Mouse (Mus musculus): ENCODE measurements at regions not wholly inside any gene's neighbourhood (a gene's known extent, or its start where the extent isn't known, plus 50 kb on each side); places are given as distances from the start of the nearest gene placed in this dataset.

GRCm38 (mm10) chr15:93921457-93922234 is 326.0 kb upstream of the Prickle1 start:
- Histone ChIP-seq H3K4me3 (no peak overlapping the region), H3K9ac (no peak overlapping the region), H3K9me3 (replicated peaks) (no peaks in the 10 kb centered on the region), H3K36me3 (no peaks in the 10 kb centered on the region), H3K27me3 (replicated peaks) (no peaks in the 10 kb centered on the region), H3K4me1 (replicated peaks) (peaks cover 28% of the 10 kb centered on the region), H3K4me2 (no peak overlapping the region), H3K27ac (ENCODE audit: poor library complexity, severe bottlenecking) (peak overlapping the region; percentile 17; the same call in 1 of the 2 replicates)
- no peak for ATAC-seq (ENCODE audit: insufficient number of reproducible peaks, low FRiP score)
- WGBS = 62% methylated on average over 6 of the region's 6 CpGs

- Histone ChIP-seq H3K4me3 (no peak overlapping the region), H3K9ac (no peak overlapping the region), H3K27ac (ENCODE audit: poor library complexity, severe bottlenecking) (no peak overlapping the region), H3K9me3 (replicated peaks) (no peaks in the 10 kb centered on the region), H3K27me3 (replicated peaks) (no peaks in the 10 kb centered on the region), H3K4me2 (no peak overlapping the region), H3K36me3 (no peaks in the 10 kb centered on the region), H3K4me1 (replicated peaks) (peaks cover 33% of the 10 kb centered on the region)
- 76% methylated on average over 5 of the region's 5 CpGs for WGBS
- no peak for ATAC-seq (ENCODE audit: insufficient number of reproducible peaks, low FRiP score)
These were observed 325.3 kb upstream of the Prickle1 start for GRCm38 (mm10) chr15:93920996-93921395.

GRCm38 (mm10) chr15:93919577-93919976 is 323.9 kb upstream of the Prickle1 start:
- Histone ChIP-seq H3K4me2 (no peak overlapping the region), H3K27ac (ENCODE audit: poor library complexity, severe bottlenecking) (no peak overlapping the region), H3K9me3 (replicated peaks) (peaks cover 2% of the 10 kb centered on the region; the same call in 1 of the 2 replicates), H3K4me1 (replicated peaks) (peaks cover 33% of the 10 kb centered on the region), H3K36me3 (no peaks in the 10 kb centered on the region), H3K9ac (no peak overlapping the region), H3K27me3 (replicated peaks) (no peaks in the 10 kb centered on the region), H3K4me3 (no peak overlapping the region)
- 84% methylated on average over 6 of the region's 6 CpGs for WGBS
- ATAC-seq (ENCODE audit: insufficient number of reproducible peaks, low FRiP score) = no peak

- H3K4me2 ChIP-seq = peak overlapping the region; percentile 52
- WGBS = 26% methylated on average over 3 of the region's 3 CpGs
These were observed 321.2 kb upstream of the Prickle1 start for GRCm38 (mm10) chr15:93916856-93917255.

GRCm38 (mm10) chr15:93913462-93913861 is 317.8 kb upstream of the Prickle1 start:
- Histone ChIP-seq H3K9me3 (replicated peaks) (peaks cover 2% of the 10 kb centered on the region; the same call in 1 of the 2 replicates), H3K36me3 (no peaks in the 10 kb centered on the region), H3K27me3 (replicated peaks) (no peaks in the 10 kb centered on the region), H3K4me3 (no peak overlapping the region), H3K4me1 (replicated peaks) (peaks cover 34% of the 10 kb centered on the region), H3K27ac (ENCODE audit: poor library complexity, severe bottlenecking) (no peak overlapping the region), H3K4me2 (no peak overlapping the region), H3K9ac (no peak overlapping the region)
- 64% methylated on average over 5 of the region's 5 CpGs for WGBS
- ATAC-seq (ENCODE audit: insufficient number of reproducible peaks, low FRiP score) = no peak

More at GRCm38 (mm10) chr15:93916856-93917255, 321.2 kb upstream of the Prickle1 start:
- no peak overlapping the region for H3K9ac ChIP-seq
- H3K36me3 ChIP-seq = no peaks in the 10 kb centered on the region
- H3K4me3 ChIP-seq = 0 out of 2 replicates have a peak overlapping the region, but pooled peaks have one; percentile 7
- peak overlapping the region; percentile 39 for H3K27ac ChIP-seq (ENCODE audit: poor library complexity, severe bottlenecking)
- H3K4me1 ChIP-seq (replicated peaks) = peaks cover 43% of the 10 kb centered on the region
- peaks cover 2% of the 10 kb centered on the region; the same call in 1 of the 2 replicates for H3K9me3 ChIP-seq (replicated peaks)
- H3K27me3 ChIP-seq (replicated peaks) = no peaks in the 10 kb centered on the region
- ATAC-seq (ENCODE audit: insufficient number of reproducible peaks, low FRiP score) = no peak

- 47% methylated on average over 7 of the region's 7 CpGs for WGBS
These were observed 317.4 kb upstream of the Prickle1 start for GRCm38 (mm10) chr15:93913041-93913440.

GRCm38 (mm10) chr15:93910981-93911431 is 315.3 kb upstream of the Prickle1 start:
- Histone ChIP-seq H3K27me3 (replicated peaks) (no peaks in the 10 kb centered on the region), H3K27ac (ENCODE audit: poor library complexity, severe bottlenecking) (no peak overlapping the region), H3K9ac (no peak overlapping the region), H3K36me3 (no peaks in the 10 kb centered on the region), H3K4me3 (no peak overlapping the region), H3K9me3 (replicated peaks) (peaks cover 2% of the 10 kb centered on the region; the same call in 1 of the 2 replicates), H3K4me2 (no peak overlapping the region), H3K4me1 (replicated peaks) (peaks cover 16% of the 10 kb centered on the region)
- ATAC-seq (ENCODE audit: insufficient number of reproducible peaks, low FRiP score) = no peak
- WGBS = 64% methylated on average over 11 of the region's 11 CpGs

More at GRCm38 (mm10) chr15:93913041-93913440, 317.4 kb upstream of the Prickle1 start:
- no peak overlapping the region for H3K27ac ChIP-seq (ENCODE audit: poor library complexity, severe bottlenecking)
- H3K27me3 ChIP-seq (replicated peaks) = no peaks in the 10 kb centered on the region
- no peak overlapping the region for H3K9ac ChIP-seq
- H3K4me3 ChIP-seq = no peak overlapping the region
- peaks cover 2% of the 10 kb centered on the region; the same call in 1 of the 2 replicates for H3K9me3 ChIP-seq (replicated peaks)
- no peak for ATAC-seq (ENCODE audit: insufficient number of reproducible peaks, low FRiP score)
- no peaks in the 10 kb centered on the region for H3K36me3 ChIP-seq
- peaks cover 32% of the 10 kb centered on the region for H3K4me1 ChIP-seq (replicated peaks)
- H3K4me2 ChIP-seq = no peak overlapping the region

- H3K27ac ChIP-seq (ENCODE audit: poor library complexity, severe bottlenecking) = no peak overlapping the region
- H3K36me3 ChIP-seq = no peaks in the 10 kb centered on the region
- H3K9ac ChIP-seq = no peak overlapping the region
- H3K4me1 ChIP-seq (replicated peaks) = peaks cover 16% of the 10 kb centered on the region
- no peaks in the 10 kb centered on the region for H3K9me3 ChIP-seq (replicated peaks)
- H3K4me2 ChIP-seq = no peak overlapping the region
- 78% methylated on average over 3 of the region's 3 CpGs for WGBS
- ATAC-seq (ENCODE audit: insufficient number of reproducible peaks, low FRiP score) = no peak
- no peak overlapping the region for H3K4me3 ChIP-seq
- H3K27me3 ChIP-seq (replicated peaks) = no peaks in the 10 kb centered on the region
These were observed 314.5 kb upstream of the Prickle1 start for GRCm38 (mm10) chr15:93910158-93910557.

GRCm38 (mm10) chr15:93903671-93904603 is 308.2 kb upstream of the Prickle1 start:
- H3K36me3 ChIP-seq = no peaks in the 10 kb centered on the region
- no peaks in the 10 kb centered on the region for H3K4me1 ChIP-seq (replicated peaks)
- no peak overlapping the region for H3K4me2 ChIP-seq
- ATAC-seq (ENCODE audit: insufficient number of reproducible peaks, low FRiP score) = no peak
- H3K9ac ChIP-seq = no peak overlapping the region
- WGBS = 84% methylated on average over 18 of the region's 18 CpGs
- H3K9me3 ChIP-seq (replicated peaks) = no peaks in the 10 kb centered on the region
- H3K27me3 ChIP-seq (replicated peaks) = no peaks in the 10 kb centered on the region
- H3K4me3 ChIP-seq = no peak overlapping the region
- H3K27ac ChIP-seq (ENCODE audit: poor library complexity, severe bottlenecking) = no peak overlapping the region

GRCm38 (mm10) chr15:93882826-93883225 is 287.1 kb upstream of the Prickle1 start:
- H3K9me3 ChIP-seq (replicated peaks) = no peaks in the 10 kb centered on the region
- H3K4me1 ChIP-seq (replicated peaks) = no peaks in the 10 kb centered on the region
- 85% methylated on average over 8 of the region's 8 CpGs for WGBS
- no peak overlapping the region for H3K4me3 ChIP-seq
- H3K9ac ChIP-seq = no peak overlapping the region
- no peaks in the 10 kb centered on the region for H3K36me3 ChIP-seq
- H3K27ac ChIP-seq (ENCODE audit: poor library complexity, severe bottlenecking) = no peak overlapping the region
- ATAC-seq (ENCODE audit: insufficient number of reproducible peaks, low FRiP score) = no peak
- no peak overlapping the region for H3K4me2 ChIP-seq
- H3K27me3 ChIP-seq (replicated peaks) = no peaks in the 10 kb centered on the region

GRCm38 (mm10) chr15:93881276-93881675 is 285.6 kb upstream of the Prickle1 start:
- no peaks in the 10 kb centered on the region for H3K27me3 ChIP-seq (replicated peaks)
- H3K36me3 ChIP-seq = no peaks in the 10 kb centered on the region
- no peak overlapping the region for H3K9ac ChIP-seq
- no peak for ATAC-seq (ENCODE audit: insufficient number of reproducible peaks, low FRiP score)
- H3K27ac ChIP-seq (ENCODE audit: poor library complexity, severe bottlenecking) = no peak overlapping the region
- no peaks in the 10 kb centered on the region for H3K4me1 ChIP-seq (replicated peaks)
- H3K9me3 ChIP-seq (replicated peaks) = no peaks in the 10 kb centered on the region
- no peak overlapping the region for H3K4me2 ChIP-seq
- H3K4me3 ChIP-seq = no peak overlapping the region
